Mouse (Mus musculus) frontal cortex, postnatal 36 days (tissue): ENCODE results near the gene Tmem192.

Experiments used
- DNase-seq, 2 experiments: peaks; one replicate each; pipeline ENCODE4 v3.0.0; 2022; ENCODE audit warnings: low spot score in 2 of 2

The Tmem192 gene

DNA sequence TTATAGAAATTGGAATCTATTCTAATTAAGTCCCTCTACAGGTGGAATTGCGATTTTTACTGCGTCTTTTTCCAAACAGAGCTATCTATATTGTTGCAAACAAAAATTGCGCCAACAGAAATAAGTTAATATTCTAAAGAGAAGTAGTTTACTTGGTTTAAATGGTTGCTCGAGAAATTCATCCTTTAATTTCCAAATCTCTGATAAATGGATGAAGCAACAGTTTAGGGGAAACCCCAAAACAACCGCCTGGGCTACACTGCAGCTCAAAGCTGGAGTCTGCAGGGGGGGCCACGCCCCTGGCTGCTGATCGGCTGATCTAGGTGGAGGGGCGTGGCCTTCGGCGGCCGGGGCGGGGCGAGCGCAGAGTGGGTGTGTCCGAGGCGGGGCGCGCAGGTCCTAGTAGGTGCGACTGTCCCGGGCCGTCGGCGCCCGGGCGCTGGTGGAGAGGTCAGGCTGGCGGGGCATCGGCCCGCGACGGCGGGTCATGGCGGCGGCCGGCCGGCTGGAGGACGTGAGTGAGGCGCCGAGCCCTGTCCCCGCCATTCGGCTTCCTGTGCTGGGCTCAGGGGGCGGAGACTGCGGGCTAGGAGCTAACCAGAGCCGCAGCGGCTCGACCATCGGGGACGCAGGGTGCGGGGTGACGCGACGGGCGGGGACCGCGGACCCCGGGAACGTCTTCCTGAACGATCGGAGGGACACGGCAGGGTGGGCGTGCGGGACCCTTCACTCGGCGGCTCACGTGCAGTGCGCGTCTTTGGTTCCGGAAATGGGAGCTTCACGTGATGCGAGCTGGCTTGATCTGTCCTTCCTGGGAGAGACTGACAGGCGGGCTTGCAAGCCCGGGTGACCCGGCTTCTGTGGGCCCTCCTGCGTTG is at the start of gene Tmem192:
Gene Tmem192 (plus strand): TSS at position 366 of the 878 bp plus-strand sequence.
- DNase-seq: peak; percentile 93 to 94

- no peak for DNase-seq
Measured at GRCm38 (mm10) chr8:64898710-64899109, 48.3 kb upstream of the Tmem192 start.

- no peak for DNase-seq
Measured at GRCm38 (mm10) chr8:64900645-64901044, 46.3 kb upstream of the Tmem192 start.

DNA sequence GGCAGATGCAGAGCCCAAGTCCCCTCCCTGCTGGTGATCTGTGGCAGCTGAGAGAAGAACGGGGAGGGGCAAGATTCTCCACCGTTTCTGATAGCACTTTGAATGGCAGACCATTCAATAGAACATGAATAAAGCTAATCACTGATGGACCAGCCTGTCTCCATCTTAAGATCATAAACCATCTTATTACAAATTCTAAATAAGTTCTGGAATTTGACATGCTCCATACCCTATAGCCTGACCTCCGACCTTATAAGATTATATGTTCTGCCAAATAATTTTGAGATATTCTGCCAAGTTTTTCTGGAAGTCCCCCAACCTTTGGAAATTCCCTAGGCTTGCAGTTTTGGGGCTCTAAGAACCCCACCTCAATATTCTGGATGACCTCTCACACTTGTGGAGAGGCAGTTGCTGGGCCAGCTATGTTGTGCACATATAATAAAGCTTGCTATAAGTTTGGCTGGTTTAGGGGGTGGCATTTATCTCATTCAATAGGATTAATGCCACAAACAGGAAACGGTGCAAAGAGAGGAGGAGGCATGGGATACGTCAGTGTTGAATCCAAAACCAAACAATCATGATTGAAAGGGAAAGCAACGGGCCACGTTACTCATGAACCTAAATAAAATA is 45.3 kb upstream of the Tmem192 start:
- no peak for DNase-seq

GRCm38 (mm10) chr8:64902191-64902590 is 44.8 kb upstream of the Tmem192 start:
- no peak for DNase-seq

DNA sequence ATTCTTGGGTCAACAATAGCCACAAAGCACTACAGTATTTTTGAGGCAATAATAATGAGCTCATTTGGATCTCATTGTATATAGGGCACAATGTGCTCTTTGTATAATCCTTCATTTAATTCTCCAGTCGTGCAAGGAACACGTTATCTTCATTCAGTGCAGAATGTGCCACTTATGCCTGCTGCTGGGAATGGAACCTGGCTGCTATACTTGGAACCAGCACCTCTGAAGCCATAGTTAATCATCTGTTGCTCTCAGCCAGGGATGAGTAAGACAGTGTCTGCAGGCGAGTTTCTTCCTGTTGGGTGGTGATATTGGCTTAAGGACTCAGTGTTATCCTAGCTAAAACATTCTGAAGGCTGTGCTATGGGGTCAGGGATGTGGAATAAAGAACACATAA is 43.2 kb upstream of the Tmem192 start:
- no peak for DNase-seq

DNA sequence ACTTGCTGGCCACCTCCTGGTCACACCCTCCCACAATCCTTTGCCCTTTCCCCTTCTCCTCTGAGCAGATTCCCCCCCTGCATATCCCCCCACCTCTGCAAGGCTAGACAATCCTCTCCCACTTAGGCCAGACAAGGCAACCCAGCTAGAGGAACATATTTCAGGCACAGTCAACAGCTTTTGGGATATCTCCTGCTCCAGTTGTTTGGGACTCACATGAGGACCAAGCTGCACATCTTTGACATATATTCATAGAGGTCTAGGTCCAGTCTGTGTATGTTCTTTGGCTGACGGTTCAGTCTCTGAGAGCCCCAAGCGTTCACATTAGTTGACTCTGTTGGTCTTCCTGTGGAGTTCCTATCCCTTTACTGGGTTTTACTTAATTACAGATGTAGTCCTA is 37.0 kb upstream of the Tmem192 start:
- DNase-seq: no peak

GRCm38 (mm10) chr8:64916793-64917192 is 30.2 kb upstream of the Tmem192 start:
- DNase-seq: no peak

- DNase-seq: peak in 1 of 2 experiments; percentile 44
Measured at GRCm38 (mm10) chr8:64923329-64923728, 23.7 kb upstream of the Tmem192 start.

GRCm38 (mm10) chr8:64925762-64926161 is 21.2 kb upstream of the Tmem192 start:
- DNase-seq: no peak

DNA sequence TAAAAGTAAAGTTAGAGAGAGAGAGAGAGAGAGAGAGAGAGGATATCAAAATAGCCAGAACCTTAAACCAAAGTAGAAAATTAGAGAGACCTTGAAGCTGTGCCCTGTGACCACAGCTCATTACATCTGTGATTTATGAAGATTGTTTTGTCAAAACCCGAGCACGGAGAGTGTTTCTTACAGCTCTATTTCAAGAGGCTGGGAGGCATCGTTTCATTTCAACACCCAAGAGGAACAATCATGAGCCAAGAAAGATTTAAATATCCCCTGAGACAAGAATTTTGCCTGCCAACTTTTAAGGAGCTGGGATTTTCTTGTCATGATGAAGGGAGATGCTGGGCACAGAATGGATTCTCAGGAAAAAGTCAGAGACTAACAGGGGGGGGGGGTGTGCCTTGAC is 20.6 kb upstream of the Tmem192 start:
- DNase-seq: peak in 1 of 2 experiments; percentile 68

GRCm38 (mm10) chr8:64928938-64929337 is 18.0 kb upstream of the Tmem192 start:
- no peak for DNase-seq

GRCm38 (mm10) chr8:64934997-64935396 is 12.0 kb upstream of the Tmem192 start:
- DNase-seq: no peak

- no peak for DNase-seq
Measured at GRCm38 (mm10) chr8:64941019-64941418, 6.0 kb upstream of the Tmem192 start.

GRCm38 (mm10) chr8:64941495-64941894 is 5.5 kb upstream of the Tmem192 start:
- DNase-seq: peak; percentile 85 to 90

DNA sequence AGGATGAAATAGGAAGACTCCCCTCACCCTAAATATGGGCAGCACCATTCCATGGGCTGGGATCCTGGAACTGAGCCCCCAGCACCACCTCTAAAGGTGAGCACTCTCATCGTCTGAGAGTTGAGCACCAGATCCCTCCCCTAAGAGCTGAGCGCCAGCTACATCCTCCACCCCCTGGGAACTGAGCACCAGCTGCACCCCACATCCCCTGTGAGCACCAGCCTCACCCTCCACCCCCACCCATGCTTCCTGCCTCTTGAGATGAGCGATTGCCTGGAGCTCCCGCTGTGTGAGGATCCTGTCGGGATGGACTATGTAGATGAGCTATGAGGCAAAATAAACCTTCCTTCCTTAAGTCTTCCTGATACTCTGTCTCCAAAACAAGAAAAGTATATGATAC is 4.0 kb upstream of the Tmem192 start:
- DNase-seq: no peak

GRCm38 (mm10) chr8:64944831-64945230 is 2.2 kb upstream of the Tmem192 start:
- DNase-seq: no peak

DNA sequence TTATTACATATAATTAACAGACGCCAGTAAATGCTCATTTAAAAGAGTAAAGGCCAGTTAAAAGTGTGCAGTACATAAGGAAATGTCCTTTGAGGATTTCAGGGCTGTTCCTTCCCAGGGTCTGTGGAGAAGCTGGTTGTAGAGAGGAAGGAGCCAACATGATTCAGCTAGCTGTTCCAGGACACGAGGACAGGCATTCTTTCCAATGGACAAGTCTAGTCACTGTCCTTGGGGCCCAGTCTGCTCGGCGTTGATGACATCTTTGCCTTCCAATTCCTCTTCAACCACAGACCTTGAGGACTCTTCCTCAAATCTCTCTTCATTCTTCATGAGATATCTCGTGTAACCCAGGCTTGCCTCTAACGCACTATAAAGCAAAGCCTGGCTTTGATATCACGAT is 1.4 kb upstream of the Tmem192 start:
- no peak for DNase-seq

DNA sequence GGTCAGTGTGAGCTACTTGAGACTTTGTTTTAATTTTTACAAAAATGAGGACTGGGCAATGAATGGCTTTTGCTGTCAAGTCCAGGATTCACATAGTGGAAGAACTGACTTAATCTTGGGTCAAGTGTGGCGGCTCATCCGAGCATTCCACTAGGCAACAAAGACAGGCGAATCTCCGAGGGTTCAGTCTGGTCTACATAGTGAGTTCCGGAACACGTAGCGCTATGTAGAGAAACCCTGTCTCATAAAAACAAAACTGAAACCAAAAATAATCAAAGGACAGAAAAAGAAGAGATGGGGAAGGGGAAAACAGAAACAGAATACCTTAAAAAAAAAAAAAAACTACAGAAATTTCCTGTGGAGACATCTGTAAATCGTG is 555 bp upstream of the Tmem192 start:
- no peak for DNase-seq

GRCm38 (mm10) chr8:64947698-64948034 is 681 bp downstream of the Tmem192 start:
- no peak for DNase-seq

- DNase-seq: no peak
Measured at GRCm38 (mm10) chr8:64948371-64948770, 1.4 kb downstream of the Tmem192 start.

GRCm38 (mm10) chr8:64952101-64952500 is 5.1 kb downstream of the Tmem192 start:
- no peak for DNase-seq

DNA sequence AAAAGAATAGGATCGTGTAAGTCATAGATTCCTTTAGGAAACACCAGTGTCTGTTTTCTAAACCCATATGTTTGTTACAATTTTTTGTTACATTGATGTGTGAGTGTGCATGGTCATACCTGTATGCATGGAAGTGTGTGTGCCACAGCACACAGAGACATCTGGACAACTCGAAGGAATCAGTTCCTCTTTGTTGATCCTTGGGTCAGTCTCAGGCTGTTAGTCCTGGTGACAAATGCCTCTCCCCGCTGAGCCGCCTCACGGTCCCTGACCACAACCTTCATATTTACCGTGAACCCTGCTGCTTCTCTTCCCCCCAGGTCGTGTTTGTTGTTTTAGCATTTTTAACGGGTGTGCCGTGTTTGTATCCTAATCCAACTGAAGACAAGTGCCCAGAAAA is 12.0 kb downstream of the Tmem192 start:
- no peak for DNase-seq
